Mouse (Mus musculus): ENCODE results near the gene Cma2. TPM values are rescaled to one million over a fixed set of nuclear protein-coding genes. Genes with fewer than 3 reads are reported as not detected.
"Not testable (repeated sequence)": the region's sequence is repeated elsewhere in the genome, so short reads cannot be mapped to it uniquely, and the experiment has no call there.

The Cma2 gene
- polyA plus RNA-seq, 1 experiment from 2014 or later, result not detected

- no peak for ATAC-seq
- no peaks in the 10 kb centered on the region for H3K36me3 ChIP-seq (ENCODE audit: control insufficient read depth, insufficient read depth, low read length)
- no peak overlapping the region for H3K9ac ChIP-seq (ENCODE audit: low read depth, low read length)
- no peak overlapping the region for H3K27ac ChIP-seq (ENCODE audit: low read length)
- H3K4me3 ChIP-seq (ENCODE audit: low read depth, low read length), result no peak overlapping the region
- WGBS, result 54% methylated on average over 7 of the region's 7 CpGs
- H3K4me2 ChIP-seq (ENCODE audit: low read length), result no peak overlapping the region
- H3K4me1 ChIP-seq (ENCODE audit: control insufficient read depth, insufficient read depth, low read length), result no peaks in the 10 kb centered on the region
- no peaks in the 10 kb centered on the region for H3K9me3 ChIP-seq (replicated peaks; ENCODE audit: control insufficient read depth, low read length, poor library complexity, severe bottlenecking)
- no peaks in the 10 kb centered on the region for H3K27me3 ChIP-seq (ENCODE audit: control insufficient read depth, insufficient read depth, low read depth, low read length)
Observed at GRCm38 (mm10) chr14:55940070-55940800, 10.5 kb upstream of the Cma2 start.

- H3K4me3 ChIP-seq (ENCODE audit: low read depth, low read length), result no peak overlapping the region
- H3K27ac ChIP-seq (ENCODE audit: low read length), result no peak overlapping the region
- H3K36me3 ChIP-seq (ENCODE audit: control insufficient read depth, insufficient read depth, low read length), result no peaks in the 10 kb centered on the region
- no peak for ATAC-seq
- no peaks in the 10 kb centered on the region for H3K27me3 ChIP-seq (ENCODE audit: control insufficient read depth, insufficient read depth, low read depth, low read length)
- no peaks in the 10 kb centered on the region for H3K9me3 ChIP-seq (replicated peaks; ENCODE audit: control insufficient read depth, low read length, poor library complexity, severe bottlenecking)
- H3K4me1 ChIP-seq (ENCODE audit: control insufficient read depth, insufficient read depth, low read length), result no peaks in the 10 kb centered on the region
- no peak overlapping the region for H3K4me2 ChIP-seq (ENCODE audit: low read length)
- no peak overlapping the region for H3K9ac ChIP-seq (ENCODE audit: low read depth, low read length)
- 88% methylated on average over 11 of the region's 11 CpGs for WGBS
Observed at GRCm38 (mm10) chr14:55943601-55944000, 7.2 kb upstream of the Cma2 start.

- Histone ChIP-seq H3K36me3 (ENCODE audit: control insufficient read depth, insufficient read depth, low read length) (no peaks in the 10 kb centered on the region), H3K27ac (ENCODE audit: low read length) (no peak within 1 kb of the TSS), H3K4me3 (ENCODE audit: low read depth, low read length) (no peak within 1 kb of the TSS), H3K4me1 (ENCODE audit: control insufficient read depth, insufficient read depth, low read length) (no peaks in the 10 kb centered on the region), H3K4me2 (ENCODE audit: low read length) (no peak within 1 kb of the TSS), H3K27me3 (ENCODE audit: control insufficient read depth, insufficient read depth, low read depth, low read length) (no peaks in the 10 kb centered on the region), H3K9me3 (replicated peaks; ENCODE audit: control insufficient read depth, low read length, poor library complexity, severe bottlenecking) (no peaks in the 10 kb centered on the region), H3K9ac (ENCODE audit: low read depth, low read length) (no peak within 1 kb of the TSS)
- 85% methylated on average over 4 of the region's 4 CpGs for whole genome bisulfite sequencing
- ATAC-seq, result no peak
Observed at GRCm38 (mm10) chr14:55944575-55944974, 6.2 kb upstream of the Cma2 start, which contains the start of gene Cma1. TSS of gene Cma1 (minus strand) at chr14:55944675.

- Histone ChIP-seq H3K4me2 (ENCODE audit: low read length) (no peak overlapping the region), H3K9me3 (replicated peaks; ENCODE audit: control insufficient read depth, low read length, poor library complexity, severe bottlenecking) (no peaks in the 10 kb centered on the region), H3K9ac (ENCODE audit: low read depth, low read length) (no peak overlapping the region), H3K36me3 (ENCODE audit: control insufficient read depth, insufficient read depth, low read length) (no peaks in the 10 kb centered on the region), H3K27ac (ENCODE audit: low read length) (no peak overlapping the region), H3K27me3 (ENCODE audit: control insufficient read depth, insufficient read depth, low read depth, low read length) (no peaks in the 10 kb centered on the region), H3K4me3 (ENCODE audit: low read depth, low read length) (no peak overlapping the region), H3K4me1 (ENCODE audit: control insufficient read depth, insufficient read depth, low read length) (no peaks in the 10 kb centered on the region)
- WGBS, result 80% methylated on average over 2 of the region's 2 CpGs
- ATAC-seq, result no peak
Observed at GRCm38 (mm10) chr14:55946269-55946969, 4.4 kb upstream of the Cma2 start.

GRCm38 (mm10) chr14:55963263-55963662, 12.5 kb downstream of the Cma2 start:
- 0% methylated on average over 1 of the region's 1 CpGs for WGBS

GRCm38 (mm10) chr14:55963900-55964299, 13.1 kb downstream of the Cma2 start:
- not testable (repeated sequence) for H3K9me3 ChIP-seq (replicated peaks; ENCODE audit: control insufficient read depth, low read length, poor library complexity, severe bottlenecking); H3K4me1 ChIP-seq (ENCODE audit: control insufficient read depth, insufficient read depth, low read length); H3K9ac ChIP-seq (ENCODE audit: low read depth, low read length); H3K27me3 ChIP-seq (ENCODE audit: control insufficient read depth, insufficient read depth, low read depth, low read length); H3K4me2 ChIP-seq (ENCODE audit: low read length); H3K36me3 ChIP-seq (ENCODE audit: control insufficient read depth, insufficient read depth, low read length); H3K27ac ChIP-seq (ENCODE audit: low read length); H3K4me3 ChIP-seq (ENCODE audit: low read depth, low read length); ATAC-seq
- WGBS, result 47% methylated on average over 2 of the region's 2 CpGs

More at GRCm38 (mm10) chr14:55963263-55963662, 12.5 kb downstream of the Cma2 start:
- ATAC-seq, result no peak
- no peaks in the 10 kb centered on the region for H3K27me3 ChIP-seq (ENCODE audit: control insufficient read depth, insufficient read depth, low read depth, low read length)
- H3K4me1 ChIP-seq (ENCODE audit: control insufficient read depth, insufficient read depth, low read length), result no peaks in the 10 kb centered on the region
- H3K36me3 ChIP-seq (ENCODE audit: control insufficient read depth, insufficient read depth, low read length), result no peaks in the 10 kb centered on the region
- no peak overlapping the region for H3K4me2 ChIP-seq (ENCODE audit: low read length)
- no peak overlapping the region for H3K27ac ChIP-seq (ENCODE audit: low read length)
- H3K4me3 ChIP-seq (ENCODE audit: low read depth, low read length), result no peak overlapping the region
- no peaks in the 10 kb centered on the region for H3K9me3 ChIP-seq (replicated peaks; ENCODE audit: control insufficient read depth, low read length, poor library complexity, severe bottlenecking)
- H3K9ac ChIP-seq (ENCODE audit: low read depth, low read length), result no peak overlapping the region

- not testable (repeated sequence) for ATAC-seq; H3K4me1 ChIP-seq (ENCODE audit: control insufficient read depth, insufficient read depth, low read length)
- WGBS, result 76% methylated on average over 1 of the region's 3 CpGs
Observed at GRCm38 (mm10) chr14:55987464-55987863, 36.7 kb downstream of the Cma2 start.

GRCm38 (mm10) chr14:56013147-56013546, 62.4 kb downstream of the Cma2 start:
- no peak overlapping the region for H3K9ac ChIP-seq (ENCODE audit: low read depth, low read length)
- WGBS, result 73% methylated on average over 3 of the region's 3 CpGs
- no peaks in the 10 kb centered on the region for H3K36me3 ChIP-seq (ENCODE audit: control insufficient read depth, insufficient read depth, low read length)
- H3K9me3 ChIP-seq (replicated peaks; ENCODE audit: control insufficient read depth, low read length, poor library complexity, severe bottlenecking), result no peaks in the 10 kb centered on the region
- ATAC-seq, result no peak
- no peak overlapping the region for H3K27ac ChIP-seq (ENCODE audit: low read length)
- H3K4me1 ChIP-seq (ENCODE audit: control insufficient read depth, insufficient read depth, low read length), result no peaks in the 10 kb centered on the region
- H3K27me3 ChIP-seq (ENCODE audit: control insufficient read depth, insufficient read depth, low read depth, low read length), result no peaks in the 10 kb centered on the region
- no peak overlapping the region for H3K4me2 ChIP-seq (ENCODE audit: low read length)
- no peak overlapping the region for H3K4me3 ChIP-seq (ENCODE audit: low read depth, low read length)

More at GRCm38 (mm10) chr14:55987464-55987863, 36.7 kb downstream of the Cma2 start:
- not testable (repeated sequence) for H3K9me3 ChIP-seq (replicated peaks; ENCODE audit: control insufficient read depth, low read length, poor library complexity, severe bottlenecking); H3K27me3 ChIP-seq (ENCODE audit: control insufficient read depth, insufficient read depth, low read depth, low read length); H3K4me2 ChIP-seq (ENCODE audit: low read length); H3K27ac ChIP-seq (ENCODE audit: low read length); H3K4me3 ChIP-seq (ENCODE audit: low read depth, low read length); H3K9ac ChIP-seq (ENCODE audit: low read depth, low read length); H3K36me3 ChIP-seq (ENCODE audit: control insufficient read depth, insufficient read depth, low read length)

GRCm38 (mm10) chr14:56013924-56014323, 63.1 kb downstream of the Cma2 start:
- H3K4me1 ChIP-seq (ENCODE audit: control insufficient read depth, insufficient read depth, low read length), result no peaks in the 10 kb centered on the region
- no peak overlapping the region for H3K27ac ChIP-seq (ENCODE audit: low read length)
- 92% methylated on average over 2 of the region's 2 CpGs for WGBS
- no peak overlapping the region for H3K9ac ChIP-seq (ENCODE audit: low read depth, low read length)
- H3K4me2 ChIP-seq (ENCODE audit: low read length), result no peak overlapping the region
- no peak overlapping the region for H3K4me3 ChIP-seq (ENCODE audit: low read depth, low read length)
- H3K27me3 ChIP-seq (ENCODE audit: control insufficient read depth, insufficient read depth, low read depth, low read length), result no peaks in the 10 kb centered on the region
- H3K9me3 ChIP-seq (replicated peaks; ENCODE audit: control insufficient read depth, low read length, poor library complexity, severe bottlenecking), result no peaks in the 10 kb centered on the region
- ATAC-seq, result no peak
- H3K36me3 ChIP-seq (ENCODE audit: control insufficient read depth, insufficient read depth, low read length), result no peaks in the 10 kb centered on the region

All from midbrain, embryonic 16.5 days (tissue).